Mouse (Mus musculus) CD8-positive naive resting alpha-beta T cell, adult 2 months (primary cell): Measurements from ENCODE around the gene Laptm4a.

Experiments used
- DNase-seq, 2 experiments: peaks; one replicate each; pipeline ENCODE4 v3.0.0; 2022; ENCODE audit warnings: low read depth in 2 of 2, low spot score in 2 of 2

Gene Laptm4a

GRCm38 (mm10) chr12:8921394-8922368, at the start of gene Laptm4a:
Gene Laptm4a (plus strand): TSS chr12:8921664.
- peak; percentile 93 to 95 for DNase-seq

GRCm38 (mm10) chr12:8875583-8875982, 45.9 kb upstream of the Laptm4a start:
- no peak for DNase-seq

DNA sequence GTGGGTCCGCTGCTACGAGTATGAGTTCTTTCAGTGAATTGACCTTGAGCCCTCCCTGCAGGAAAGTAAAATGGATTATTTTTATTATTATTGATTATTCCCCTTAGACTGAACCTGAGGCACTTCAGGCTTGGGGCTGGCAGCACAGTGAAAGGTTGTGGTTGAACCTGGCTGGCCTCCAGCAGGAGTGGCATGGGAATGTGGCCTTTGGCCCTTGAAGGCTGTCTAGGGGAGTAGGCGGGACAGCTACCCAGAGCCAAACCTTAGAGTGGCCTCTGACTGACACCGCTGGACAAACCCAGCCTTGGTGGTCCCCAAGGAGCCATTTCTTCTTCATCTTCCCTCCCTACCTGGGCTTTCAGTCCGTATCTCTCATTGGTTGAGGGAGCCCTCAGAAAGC, 44.6 kb upstream of the Laptm4a start:
- no peak for DNase-seq

GRCm38 (mm10) chr12:8877413-8877812, 44.1 kb upstream of the Laptm4a start:
- DNase-seq, result no peak

- no peak for DNase-seq
These were observed 42.7 kb upstream of the Laptm4a start for GRCm38 (mm10) chr12:8878752-8879151.

DNA sequence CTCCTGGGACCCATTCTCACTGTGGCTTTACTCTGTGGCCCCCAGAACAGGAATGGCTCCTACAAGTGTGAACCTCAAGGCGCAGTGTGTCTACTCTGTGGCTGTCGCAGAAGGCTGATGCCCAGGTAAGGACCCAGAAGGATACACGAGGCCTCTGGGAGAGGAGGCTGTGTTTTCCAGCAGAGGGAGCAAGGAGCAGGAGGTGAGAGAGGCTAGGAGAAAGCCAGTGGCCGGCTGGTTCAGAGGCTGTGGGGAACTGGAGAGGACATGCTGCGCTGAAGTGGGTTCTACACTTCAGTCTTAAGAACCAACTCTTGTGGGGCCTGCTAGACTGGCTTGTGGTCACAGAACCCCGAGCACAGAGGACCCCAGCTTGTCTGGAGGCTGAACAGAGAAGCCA, 42.1 kb upstream of the Laptm4a start:
- DNase-seq, result no peak

- no peak for DNase-seq
These were observed 39.7 kb upstream of the Laptm4a start for GRCm38 (mm10) chr12:8881736-8882135.

DNA sequence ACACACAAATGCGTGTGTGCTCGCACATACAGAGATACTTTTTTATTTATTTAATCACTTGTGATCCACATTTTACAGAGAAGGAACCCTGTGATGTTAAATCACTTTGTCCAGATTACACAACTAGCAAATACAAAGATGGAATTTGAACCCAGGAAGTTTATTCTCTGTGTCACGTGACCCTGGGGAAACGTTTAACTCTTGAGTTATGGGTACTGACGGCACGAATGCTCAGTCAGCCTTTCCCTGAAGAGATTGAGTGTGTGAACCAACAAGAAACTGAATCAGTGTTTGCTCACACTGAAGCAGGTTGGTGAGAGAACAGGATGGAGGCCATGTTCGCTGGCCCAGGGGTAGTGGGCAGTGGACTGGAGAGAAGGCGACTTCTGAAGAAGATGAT, 39.1 kb upstream of the Laptm4a start:
- DNase-seq, result no peak

GRCm38 (mm10) chr12:8884426-8885145, 36.9 kb upstream of the Laptm4a start:
- DNase-seq, result no peak

DNA sequence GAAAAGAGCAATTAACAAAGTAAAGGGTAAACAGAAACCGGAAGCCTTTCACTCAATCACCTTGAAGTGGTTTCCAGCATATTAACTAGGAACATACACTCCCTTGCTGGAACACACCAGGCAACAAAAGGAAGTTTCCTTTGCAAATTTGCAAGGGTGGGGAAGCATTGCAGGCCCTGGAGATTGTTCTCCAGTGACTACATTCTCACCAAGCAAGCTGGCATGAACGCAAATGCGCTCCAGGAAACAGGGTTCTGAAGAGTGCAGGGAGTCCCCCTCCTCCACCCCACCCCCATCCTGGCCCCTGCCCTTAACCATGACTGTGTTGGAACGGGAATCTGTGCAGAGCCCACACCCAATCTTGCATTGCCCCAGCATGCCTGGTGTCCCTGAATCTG, 36.3 kb upstream of the Laptm4a start:
- no peak for DNase-seq

DNA sequence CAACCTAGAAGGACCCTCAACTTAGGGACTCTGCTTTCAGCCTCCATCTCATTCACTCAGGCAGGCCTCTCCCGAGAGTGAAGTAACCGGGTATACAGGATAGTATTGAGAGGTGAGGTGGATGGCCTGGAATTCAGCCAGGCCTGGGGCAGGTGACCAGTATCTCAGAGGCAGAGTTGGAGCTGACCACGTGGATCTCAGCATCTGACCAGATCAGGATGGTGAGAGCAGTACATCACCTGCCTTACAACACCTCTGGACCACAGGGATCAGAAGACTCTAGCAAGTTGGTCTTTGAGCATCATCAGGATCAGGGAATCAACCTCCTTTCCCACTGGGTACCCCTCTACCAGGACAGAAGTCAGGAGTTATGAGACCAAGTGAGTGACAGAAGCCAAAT, 35.5 kb upstream of the Laptm4a start:
- DNase-seq, result no peak

- no peak for DNase-seq
These were observed 33.0 kb upstream of the Laptm4a start for GRCm38 (mm10) chr12:8888445-8888844.

DNA sequence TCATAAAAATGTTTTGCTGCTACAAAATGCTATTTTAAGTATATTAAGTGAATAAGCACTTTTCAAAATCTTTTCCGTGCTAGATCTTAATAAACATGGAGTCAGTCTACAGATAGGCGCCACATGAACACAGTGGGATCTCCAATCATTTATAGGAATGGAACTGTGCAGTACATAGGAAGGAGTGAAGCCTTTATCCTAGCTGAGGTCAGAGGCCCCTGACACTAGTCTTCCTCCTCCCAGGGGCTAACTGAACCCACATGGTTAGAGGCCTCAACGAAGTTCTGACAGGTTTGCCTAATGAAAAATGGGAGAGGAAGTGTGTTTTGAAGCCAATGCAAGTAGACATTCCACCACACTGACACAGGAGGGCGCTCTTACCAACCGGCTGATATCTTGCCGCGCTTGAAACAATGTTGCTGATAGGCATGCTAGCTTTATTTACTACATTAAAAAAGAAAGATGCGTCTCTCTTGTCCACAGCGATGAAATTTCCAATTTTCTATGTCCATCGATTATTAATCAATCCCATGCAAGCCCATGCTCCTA, 32.3 kb upstream of the Laptm4a start:
- DNase-seq, result peak; percentile 40 to 63

- no peak for DNase-seq
These were observed 28.5 kb upstream of the Laptm4a start for GRCm38 (mm10) chr12:8892876-8893532.

DNA sequence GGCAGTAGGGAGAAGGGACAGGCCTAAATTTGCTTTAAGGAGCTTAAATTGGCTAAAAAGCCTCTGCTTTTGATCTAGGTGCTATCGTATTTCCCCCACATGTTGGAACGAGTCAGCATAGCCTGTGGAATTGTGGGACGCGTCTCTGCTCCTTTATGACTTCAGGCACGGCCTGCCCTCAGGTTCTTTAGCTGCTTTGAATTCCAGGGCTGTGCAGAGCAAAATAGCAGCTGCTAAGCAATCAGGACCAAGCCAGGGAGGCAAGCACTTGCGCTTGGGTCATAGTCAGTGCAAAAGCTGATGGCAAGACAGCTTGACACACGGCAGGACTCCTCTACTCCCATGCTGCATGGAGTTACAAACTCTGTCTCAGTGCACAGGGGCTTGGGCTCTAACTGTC, 24.3 kb upstream of the Laptm4a start:
- no peak for DNase-seq

- no peak for DNase-seq
These were observed 22.3 kb upstream of the Laptm4a start for GRCm38 (mm10) chr12:8898879-8899785.

DNA sequence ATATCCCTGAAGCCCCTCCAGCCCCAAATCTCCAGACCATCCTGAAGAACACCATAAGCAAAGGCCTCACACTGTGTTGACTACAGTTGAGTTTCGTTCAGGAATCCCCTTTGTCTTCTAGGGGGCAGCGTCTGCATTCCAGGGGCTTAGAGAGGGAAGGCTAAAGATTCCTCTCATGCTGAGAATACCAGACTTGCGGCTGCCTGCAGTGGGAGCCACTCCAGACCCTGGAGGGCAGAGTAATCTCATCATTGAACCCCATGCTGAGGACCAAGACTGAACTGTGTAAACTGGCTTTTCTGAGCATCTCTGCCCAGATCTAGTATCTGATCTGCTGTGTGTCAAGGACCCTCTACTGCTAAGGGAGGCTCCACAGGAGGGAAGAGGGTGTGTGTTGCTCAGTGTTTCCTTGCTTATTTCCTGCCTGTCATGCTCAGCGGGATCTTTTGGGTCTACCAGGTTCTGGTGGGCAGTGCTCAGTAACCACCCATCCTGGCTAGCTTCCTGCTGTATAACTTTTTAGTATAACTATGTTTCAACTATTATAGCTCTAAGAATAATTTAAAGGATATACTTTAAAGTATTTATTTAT, 21.3 kb upstream of the Laptm4a start:
- no peak for DNase-seq

DNA sequence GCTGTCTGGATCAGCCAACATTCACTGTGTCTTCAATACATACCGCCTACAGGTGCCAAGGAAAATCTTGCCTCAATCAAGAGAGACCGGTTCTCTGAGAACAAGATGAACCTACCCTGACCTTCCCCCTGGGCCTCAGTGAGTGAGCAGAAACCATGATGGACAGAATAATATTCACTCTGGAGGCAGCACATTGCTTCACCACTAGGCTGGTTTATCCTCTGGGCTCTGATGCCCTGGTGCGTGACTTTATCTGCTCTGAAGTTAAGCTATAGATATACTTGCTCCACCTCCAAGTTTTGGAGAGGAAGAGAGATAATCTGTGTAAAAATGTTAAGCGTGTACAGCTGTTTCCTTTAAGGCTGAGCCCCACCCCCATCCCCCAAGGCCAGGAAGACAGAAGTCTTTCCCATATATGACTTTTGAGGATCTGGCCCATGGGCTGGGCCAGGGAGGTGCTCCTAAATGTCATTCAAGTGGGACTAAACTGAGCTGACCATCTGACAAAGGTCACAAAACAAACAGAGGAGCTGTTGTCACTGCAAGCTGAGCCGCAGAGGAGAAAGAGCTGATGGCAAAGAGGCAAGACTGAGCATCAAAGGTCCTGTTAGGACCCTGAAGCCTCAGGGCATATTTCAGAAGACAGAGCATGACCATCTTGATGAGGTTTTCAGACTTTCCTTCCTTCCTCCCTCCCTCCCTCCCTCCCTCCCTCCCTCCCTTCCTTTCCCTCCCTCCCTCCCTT, 20.4 kb upstream of the Laptm4a start:
- DNase-seq, result no peak

DNA sequence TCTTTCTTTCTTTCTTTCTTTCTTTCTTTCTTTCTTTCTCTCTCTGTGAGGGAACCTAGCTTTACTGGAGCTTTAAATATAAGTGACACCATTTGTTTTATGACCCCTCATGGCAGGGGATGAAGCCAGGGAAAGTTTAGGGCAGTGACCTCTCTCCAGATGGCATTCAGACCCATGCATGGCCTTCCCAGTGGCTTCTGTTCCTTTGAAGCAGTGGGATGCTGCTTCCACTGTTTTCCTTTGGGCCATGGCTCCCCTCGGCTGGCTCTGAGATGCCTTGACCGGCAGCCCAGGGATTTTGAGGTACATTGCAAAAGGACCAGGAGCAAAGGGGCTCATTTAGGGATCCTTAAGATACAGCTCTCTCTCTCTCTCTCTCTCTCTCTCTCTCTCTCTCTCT, 19.5 kb upstream of the Laptm4a start:
- DNase-seq, result no peak
